Mouse (Mus musculus) kidney, embryonic 14.5 days (tissue): ENCODE results near the gene Ifit1bl2. TPM values are rescaled to one million over a fixed set of nuclear protein-coding genes. Genes with fewer than 3 reads are reported as not detected.
A peak's percentile ranks its signal among the peaks of the same experiment; 100 is the strongest.

ENCODE experiments used
- ATAC-seq: fragments of 200-750 bp; cut with Nextera tagmentation; 2 replicates; pipeline ENCODE4 v1.8.0; 2017; ENCODE audit warnings: moderate number of reproducible peaks, mild to moderate bottlenecking, moderate TSS enrichment, moderate library complexity; ENCODE audit not compliant: low FRiP score, low TSS enrichment
- H3K27ac ChIP-seq: fragments of 300-500 bp; sonication (generic); 2 replicates; pipeline ENCODE4 v1.5.1; 2014; ENCODE audit warnings: low read depth, mild to moderate bottlenecking, low read length, moderate library complexity, mixed read lengths
- H3K27me3 ChIP-seq: fragments of 300-500 bp; sonication (generic); 2 replicates; pipeline ENCODE4 v1.6.1; 2014; ENCODE audit warnings: mild to moderate bottlenecking, low read length; ENCODE audit not compliant: control insufficient read depth, insufficient read depth
- H3K36me3 ChIP-seq: fragments of 300-500 bp; sonication (generic); 2 replicates; pipeline ENCODE4 v1.6.1; 2014; ENCODE audit warnings: low read length, mixed read lengths; ENCODE audit not compliant: control insufficient read depth, insufficient read depth
- H3K4me1 ChIP-seq: fragments of 300-500 bp; sonication (generic); 2 replicates; pipeline ENCODE4 v1.6.1; 2014; ENCODE audit warnings: low read length, mixed read lengths; ENCODE audit not compliant: control insufficient read depth, insufficient read depth
- H3K4me2 ChIP-seq: fragments of 300-500 bp; sonication (generic); replicated peaks from 2 replicates; pipeline ENCODE4 v1.6.1; 2014; ENCODE audit warnings: low read depth, mild to moderate bottlenecking, low read length
- H3K4me3 ChIP-seq: fragments of 300-500 bp; sonication (generic); 2 replicates; pipeline ENCODE4 v1.5.1; 2014; ENCODE audit warnings: mild to moderate bottlenecking, low read length
- H3K9ac ChIP-seq: fragments of 300-500 bp; sonication (generic); 2 replicates; pipeline ENCODE4 v1.6.1; 2014; ENCODE audit warnings: low read depth, mild to moderate bottlenecking, low read length, moderate library complexity
- H3K9me3 ChIP-seq: fragments of 300-500 bp; sonication (generic); 2 replicates; pipeline ENCODE4 v1.6.1; 2016; ENCODE audit warnings: low read length; ENCODE audit not compliant: control insufficient read depth
- WGBS: fragments of 180-500 bp; shearing (Covaris S2); extraction: QIAGEN DNeasy Blood & Tissue Kit; methylation state at CpG from one replicate; pipeline ENCODE4 v1.1.7; 2014; 5-methylcytosine and 5-hydroxymethylcytosine counted together
- polyA plus RNA-seq: library from polyadenylated mRNA; unstranded; fragments of >200 nt; fragmentation: Nextera tagmentation; extraction: Ambion mirVana; gene quantifications from 2 replicates; pipeline ENCODE4 v1.2.1, GENCODE M21; 2014

The Ifit1bl2 gene
- polyA plus RNA-seq: 0.11 and 0.16 TPM in 2 replicates

GRCm38 (mm10) chr19:34640623-34641022, at the start of gene Ifit1bl2, which contains the start of gene Ifit1:
Gene Ifit1bl2 (minus strand): TSS chr19:34640743.
Gene Ifit1 (plus strand): TSS chr19:34640871.
- H3K9ac ChIP-seq: no peak within 1 kb of the TSS
- no peak within 1 kb of the TSS for H3K27ac ChIP-seq
- H3K9me3 ChIP-seq: no peaks in the 10 kb centered on the region
- no peaks in the 10 kb centered on the region for H3K36me3 ChIP-seq
- ATAC-seq: no peak; the same call in 1 of the 2 replicates
- H3K4me1 ChIP-seq: no peaks in the 10 kb centered on the region
- H3K4me2 ChIP-seq: no peak within 1 kb of the TSS
- no peaks in the 10 kb centered on the region for H3K27me3 ChIP-seq
- no peak within 1 kb of the TSS for H3K4me3 ChIP-seq
- WGBS: 34% methylated on average over 4 of the region's 4 CpGs

- H3K4me2 ChIP-seq: no peak overlapping the region
- H3K36me3 ChIP-seq: no peaks in the 10 kb centered on the region
- no peaks in the 10 kb centered on the region for H3K9me3 ChIP-seq
- no peak overlapping the region for H3K9ac ChIP-seq
- H3K4me1 ChIP-seq: no peaks in the 10 kb centered on the region
- WGBS: 95% methylated on average over 1 of the region's 1 CpGs
- H3K27me3 ChIP-seq: no peaks in the 10 kb centered on the region
- no peak overlapping the region for H3K27ac ChIP-seq
- H3K4me3 ChIP-seq: no peak overlapping the region
- ATAC-seq: no peak
These were observed 45.0 kb upstream of the Ifit1bl2 start for GRCm38 (mm10) chr19:34685530-34685929.

GRCm38 (mm10) chr19:34684857-34685256, 44.3 kb upstream of the Ifit1bl2 start:
- 0 out of 2 replicates have a peak, but pooled peaks have one; percentile 72 for ATAC-seq
- H3K9ac ChIP-seq: no peak overlapping the region
- no peaks in the 10 kb centered on the region for H3K27me3 ChIP-seq
- H3K9me3 ChIP-seq: no peaks in the 10 kb centered on the region
- H3K27ac ChIP-seq: no peak overlapping the region
- H3K4me3 ChIP-seq: no peak overlapping the region
- H3K4me1 ChIP-seq: no peaks in the 10 kb centered on the region
- 62% methylated on average over 1 of the region's 1 CpGs for WGBS
- no peak overlapping the region for H3K4me2 ChIP-seq
- H3K36me3 ChIP-seq: no peaks in the 10 kb centered on the region

GRCm38 (mm10) chr19:34678428-34678827, 37.9 kb upstream of the Ifit1bl2 start:
- Histone ChIP-seq H3K27me3 (no peaks in the 10 kb centered on the region), H3K9ac (no peak overlapping the region), H3K4me1 (no peaks in the 10 kb centered on the region), H3K4me3 (no peak overlapping the region), H3K9me3 (no peaks in the 10 kb centered on the region), H3K4me2 (no peak overlapping the region), H3K27ac (no peak overlapping the region), H3K36me3 (no peaks in the 10 kb centered on the region)
- WGBS: 91% methylated on average over 4 of the region's 4 CpGs
- no peak for ATAC-seq

- 74% methylated on average over 7 of the region's 7 CpGs for WGBS
- Histone ChIP-seq H3K27me3 (no peaks in the 10 kb centered on the region), H3K9ac (no peak overlapping the region), H3K27ac (no peak overlapping the region), H3K36me3 (no peaks in the 10 kb centered on the region), H3K4me3 (no peak overlapping the region), H3K4me2 (no peak overlapping the region), H3K4me1 (no peaks in the 10 kb centered on the region), H3K9me3 (no peaks in the 10 kb centered on the region)
- ATAC-seq: no peak
These were observed 32.9 kb upstream of the Ifit1bl2 start for GRCm38 (mm10) chr19:34673476-34673875.

- Histone ChIP-seq H3K4me2 (no peak overlapping the region), H3K27ac (no peak overlapping the region), H3K9ac (no peak overlapping the region), H3K4me3 (no peak overlapping the region), H3K27me3 (no peaks in the 10 kb centered on the region), H3K9me3 (no peaks in the 10 kb centered on the region), H3K4me1 (no peaks in the 10 kb centered on the region), H3K36me3 (no peaks in the 10 kb centered on the region)
- 2% methylated on average over 5 of the region's 5 CpGs for WGBS
- peak; percentile 30; the same call in 1 of the 2 replicates for ATAC-seq
These were observed 25.6 kb upstream of the Ifit1bl2 start for GRCm38 (mm10) chr19:34666127-34666526.

- H3K4me2 ChIP-seq: no peak overlapping the region; the same call in 1 of the 2 replicates
- no peak for ATAC-seq
These were observed 22.2 kb upstream of the Ifit1bl2 start for GRCm38 (mm10) chr19:34662740-34663139.

GRCm38 (mm10) chr19:34662067-34662507, 21.5 kb upstream of the Ifit1bl2 start:
- Histone ChIP-seq H3K4me3 (peak overlapping the region; percentile 26), H3K4me1 (no peaks in the 10 kb centered on the region), H3K9ac (no peak overlapping the region), H3K27ac (no peak overlapping the region), H3K36me3 (no peaks in the 10 kb centered on the region), H3K4me2 (peak overlapping the region; percentile 42), H3K27me3 (no peaks in the 10 kb centered on the region), H3K9me3 (no peaks in the 10 kb centered on the region)
- peak; percentile 94 for ATAC-seq
- WGBS: 18% methylated on average over 13 of the region's 13 CpGs

More at GRCm38 (mm10) chr19:34662740-34663139, 22.2 kb upstream of the Ifit1bl2 start:
- no peak overlapping the region for H3K27ac ChIP-seq
- H3K4me3 ChIP-seq: no peak overlapping the region
- no peaks in the 10 kb centered on the region for H3K36me3 ChIP-seq
- 49% methylated on average over 5 of the region's 5 CpGs for WGBS
- no peaks in the 10 kb centered on the region for H3K9me3 ChIP-seq
- no peak overlapping the region for H3K9ac ChIP-seq
- H3K27me3 ChIP-seq: no peaks in the 10 kb centered on the region
- H3K4me1 ChIP-seq: no peaks in the 10 kb centered on the region

GRCm38 (mm10) chr19:34656511-34657298, 16.2 kb upstream of the Ifit1bl2 start:
- Histone ChIP-seq H3K9me3 (no peaks in the 10 kb centered on the region), H3K36me3 (no peaks in the 10 kb centered on the region), H3K9ac (no peak overlapping the region), H3K4me2 (no peak overlapping the region), H3K27ac (no peak overlapping the region), H3K4me1 (no peaks in the 10 kb centered on the region), H3K4me3 (no peak overlapping the region), H3K27me3 (no peaks in the 10 kb centered on the region)
- ATAC-seq: no peak
- WGBS: 29% methylated on average over 2 of the region's 2 CpGs
